Mouse (Mus musculus): ENCODE measurements around the gene Mlh1.

GRCm38 (mm10) chr9:111272996-111273785, 1.6 kb upstream of the Mlh1 start:
- no peak for TF ChIP-seq CTCF (conservative IDR thresholded peaks at IDR 0.05; ENCODE audit: low read length)
- no peak for TF ChIP-seq NANOG (IDR thresholded peaks at IDR 0.05; ENCODE audit: borderline replicate concordance, low read length)

Measured in E14TG2a.4 (cell line).